Mouse (Mus musculus): Measurements from ENCODE around the gene Spocd1.
"Not testable (repeated sequence)": the region's sequence is repeated elsewhere in the genome, so short reads cannot be mapped to it uniquely, and the experiment has no call there.

The Spocd1 gene

GRCm38 (mm10) chr4:129928949-129929348 is at the start of gene Spocd1:
Gene Spocd1 (plus strand): TSS chr4:129929249.
- in situ Hi-C loops (cut with MseI, MboI) = loop anchor here (5.0 to 10.0 kb wide), 4 partner anchors 64 to 147 kb away; no protein-coding TSS in a partner anchor

GRCm38 (mm10) chr4:129880615-129881014 is 48.4 kb upstream of the Spocd1 start:
- in situ Hi-C loops (cut with MseI, MboI) = no loop called here

GRCm38 (mm10) chr4:129881661-129882060 is 47.4 kb upstream of the Spocd1 start:
- in situ Hi-C loops (cut with MseI, MboI) = no loop called here

GRCm38 (mm10) chr4:129882555-129883293 is 46.3 kb upstream of the Spocd1 start:
- in situ Hi-C loops (cut with MseI, MboI) = no loop called here

- in situ Hi-C loops (cut with MseI, MboI) = no loop called here
Observed at GRCm38 (mm10) chr4:129884041-129884930, 44.8 kb upstream of the Spocd1 start.

- in situ Hi-C loops (cut with MseI, MboI) = no loop called here
Observed at GRCm38 (mm10) chr4:129889661-129890060, 39.4 kb upstream of the Spocd1 start.

- in situ Hi-C loops (cut with MseI, MboI) = no loop called here
Observed at GRCm38 (mm10) chr4:129890094-129890493, 39.0 kb upstream of the Spocd1 start.

GRCm38 (mm10) chr4:129894861-129895260 is 34.2 kb upstream of the Spocd1 start:
- in situ Hi-C loops (cut with MseI, MboI) = no loop called here

- in situ Hi-C loops (cut with MseI, MboI) = not testable (repeated sequence)
Observed at GRCm38 (mm10) chr4:129898815-129899214, 30.2 kb upstream of the Spocd1 start.

GRCm38 (mm10) chr4:129902394-129902793 is 26.7 kb upstream of the Spocd1 start:
- in situ Hi-C loops (cut with MseI, MboI) = no loop called here

- in situ Hi-C loops (cut with MseI, MboI) = no loop called here
Observed at GRCm38 (mm10) chr4:129903577-129903976, 25.5 kb upstream of the Spocd1 start.

- in situ Hi-C loops (cut with MseI, MboI) = no loop called here
Observed at GRCm38 (mm10) chr4:129905032-129905431, 24.0 kb upstream of the Spocd1 start.

- in situ Hi-C loops (cut with MseI, MboI) = no loop called here
Observed at GRCm38 (mm10) chr4:129906016-129906415, 23.0 kb upstream of the Spocd1 start.

- in situ Hi-C loops (cut with MseI, MboI) = no loop called here
Observed at GRCm38 (mm10) chr4:129908836-129909235, 20.2 kb upstream of the Spocd1 start.

GRCm38 (mm10) chr4:129909261-129909731 is 19.8 kb upstream of the Spocd1 start:
- in situ Hi-C loops (cut with MseI, MboI) = no loop called here

- in situ Hi-C loops (cut with MseI, MboI) = no loop called here
Observed at GRCm38 (mm10) chr4:129912998-129913397, 16.1 kb upstream of the Spocd1 start.

GRCm38 (mm10) chr4:129913761-129914644 is 15.0 kb upstream of the Spocd1 start:
- in situ Hi-C loops (cut with MseI, MboI) = no loop called here

- in situ Hi-C loops (cut with MseI, MboI) = no loop called here
Observed at GRCm38 (mm10) chr4:129914686-129915085, 14.4 kb upstream of the Spocd1 start.

GRCm38 (mm10) chr4:129915349-129915988 is 13.6 kb upstream of the Spocd1 start:
- in situ Hi-C loops (cut with MseI, MboI) = no loop called here

- in situ Hi-C loops (cut with MseI, MboI) = no loop called here
Observed at GRCm38 (mm10) chr4:129916159-129916558, 12.9 kb upstream of the Spocd1 start.

GRCm38 (mm10) chr4:129917016-129917603 is 11.9 kb upstream of the Spocd1 start:
- in situ Hi-C loops (cut with MseI, MboI) = no loop called here
